Mouse (Mus musculus): Measurements from ENCODE around the gene Creb3l2.

DNA sequence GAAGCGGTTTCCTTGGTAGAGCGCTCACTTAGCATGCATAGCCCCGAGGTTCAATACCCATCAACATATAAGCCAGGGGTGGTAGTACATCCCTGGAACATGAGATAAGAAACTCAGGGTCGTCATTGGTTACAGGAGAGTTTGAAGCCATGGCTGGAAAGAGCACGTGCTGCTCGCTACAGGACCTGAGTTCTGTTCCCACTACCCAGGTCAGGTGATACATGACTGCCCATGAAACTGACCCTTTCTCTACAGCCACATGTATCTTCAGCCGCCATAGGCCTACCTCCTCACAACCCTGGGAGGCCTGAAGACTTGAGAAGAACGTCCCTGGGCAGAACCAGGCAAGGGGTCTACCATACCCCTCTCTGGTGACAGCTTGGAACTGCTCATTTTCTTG, 13.0 kb downstream of the Creb3l2 start:
- TF ChIP-seq CTCF (IDR thresholded peaks at IDR 0.05; ENCODE audit: extremely low read depth, insufficient read length, insufficient replicate concordance, low read depth, low read length) (no peak), POLR2A (IDR thresholded peaks at IDR 0.05; ENCODE audit: low read depth, low read length) (no peak)
